Mouse (Mus musculus) B cell, adult 62 days (primary cell): Measurements from ENCODE around the gene Dnajc6. TPM values are rescaled to one million over a fixed set of nuclear protein-coding genes. Genes with fewer than 3 reads are reported as not detected.

Experiments used
- total RNA-seq: library from RNA; stranded (reverse); gene quantifications from 4 replicates; pipeline ENCODE4 v1.2.4, GENCODE M21; 2023

Gene Dnajc6
- not detected in 4 replicates for total RNA-seq

DNA sequence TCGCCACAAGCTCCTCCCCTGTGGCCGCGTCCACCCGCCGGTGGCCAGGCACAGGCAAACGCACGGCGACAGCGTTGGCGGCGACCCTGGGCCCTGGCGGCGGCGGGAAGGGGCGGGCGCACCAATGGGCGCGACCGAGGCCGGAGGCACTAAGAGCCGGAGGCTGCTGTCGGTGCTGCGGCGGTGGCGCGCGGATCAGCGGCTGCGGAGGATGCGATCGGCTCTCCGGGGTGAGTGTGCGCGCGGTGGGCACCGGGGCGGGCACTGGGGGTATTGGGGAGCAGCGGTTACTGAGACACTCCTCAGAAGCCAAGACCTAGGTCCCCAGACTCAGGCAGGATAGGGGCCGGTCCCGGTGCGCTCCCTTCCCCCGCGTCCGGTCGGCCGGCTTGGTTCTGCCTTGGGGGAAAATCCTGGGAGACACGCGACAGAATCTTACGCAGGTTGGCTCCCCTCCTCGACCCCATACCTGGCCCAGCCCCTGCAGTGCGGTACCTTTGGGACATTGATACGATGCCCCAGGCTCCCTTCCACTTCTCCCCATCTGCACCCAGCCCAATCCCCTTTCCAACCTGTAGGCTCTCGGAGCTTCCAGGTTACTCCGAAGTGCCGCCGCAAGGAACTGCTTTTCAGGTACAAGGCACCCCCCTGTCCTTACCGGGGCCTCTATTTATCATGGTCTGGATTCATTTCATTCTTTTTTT lies at the start of gene Dnajc6:
Gene Dnajc6 (plus strand): TSS at position 115 of the 704 bp plus-strand sequence.

DNA sequence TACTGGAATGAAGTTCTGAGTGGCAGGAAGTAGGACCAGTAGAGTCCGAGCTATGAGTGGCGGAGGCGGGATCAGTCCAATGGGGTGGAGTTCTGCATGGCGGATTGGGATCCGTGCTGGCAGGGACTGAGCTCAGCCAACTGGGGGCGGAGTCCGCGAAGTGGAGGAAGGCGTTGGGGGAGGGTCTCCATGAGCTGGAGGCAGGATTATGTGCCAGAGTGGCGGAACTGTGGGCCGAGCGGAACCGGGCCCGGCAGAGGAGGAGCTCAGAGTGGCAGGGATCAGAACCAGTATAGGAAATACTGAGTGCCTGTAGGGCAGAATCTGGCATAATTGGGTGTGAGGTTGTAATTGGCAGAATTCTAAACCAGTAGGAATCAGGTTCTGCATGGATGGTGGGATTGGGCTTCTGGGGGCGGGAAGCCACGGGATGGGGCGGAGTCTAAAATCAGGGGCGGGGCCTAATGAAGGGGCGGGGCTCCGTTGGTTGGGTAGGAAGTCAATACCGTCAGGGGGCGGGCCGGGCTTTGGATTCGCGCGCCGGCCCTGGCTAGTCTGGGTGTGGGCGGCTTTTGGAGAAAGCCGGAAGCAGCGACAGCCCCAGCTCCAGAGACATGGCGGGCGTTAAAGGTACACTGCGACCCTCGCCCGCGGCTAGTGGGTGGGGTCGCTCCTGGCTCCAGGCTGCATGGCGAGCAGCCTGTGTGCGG lies 150.9 kb downstream of the Dnajc6 start, which contains the start of gene Leprot:
Gene Leprot (plus strand): TSS at position 523 of the 710 bp plus-strand sequence.

Other genes with a start within 250 kb of the Dnajc6 start
- 350 to 370 TPM (median 357 TPM) in 4 replicates for gene Jak1, start 231.4 kb upstream of the Dnajc6 start, total RNA-seq
- not detected in 4 replicates for gene Ak4, start 77.4 kb upstream of the Dnajc6 start, total RNA-seq
- 20.8 to 26.3 TPM (median 23.7 TPM) in 4 replicates for gene Leprot, start 151.1 kb downstream of the Dnajc6 start, total RNA-seq
- 0.25 to 0.52 TPM in 2 of 4 replicates, not detected in the others for gene Lepr, start 220.8 kb downstream of the Dnajc6 start, total RNA-seq